Mouse (Mus musculus) liver, embryonic 15.5 days (tissue): ENCODE results near the gene Tgfbr3. TPM values are rescaled to one million over a fixed set of nuclear protein-coding genes. Genes with fewer than 3 reads are reported as not detected.

Experiments
- ATAC-seq: fragments of 200-750 bp; cut with Nextera tagmentation; 2 replicates; pipeline ENCODE4 v1.8.0; 2017; ENCODE audit warnings: moderate number of reproducible peaks, mild to moderate bottlenecking, moderate library complexity; ENCODE audit not compliant: insufficient read depth
- H3K27ac ChIP-seq: fragments of 300-500 bp; sonication (generic); replicated peaks from 2 replicates; pipeline ENCODE4 v1.5.1; 2015; ENCODE audit warnings: mild to moderate bottlenecking, inconsistent platforms
- H3K27me3 ChIP-seq: fragments of 300-500 bp; sonication (generic); 2 replicates; pipeline ENCODE4 v1.6.1; 2015; ENCODE audit warnings: mild to moderate bottlenecking, inconsistent platforms
- H3K36me3 ChIP-seq: fragments of 300-500 bp; sonication (generic); replicated peaks from 2 replicates; pipeline ENCODE4 v1.6.1; 2015; ENCODE audit warnings: moderate library complexity, mild to moderate bottlenecking, inconsistent platforms
- H3K4me1 ChIP-seq: fragments of 300-500 bp; sonication (generic); replicated peaks from 2 replicates; pipeline ENCODE4 v1.6.1; 2015; ENCODE audit warnings: inconsistent platforms
- H3K4me2 ChIP-seq: fragments of 300-500 bp; sonication (generic); 2 replicates; pipeline ENCODE4 v1.6.1; 2015; ENCODE audit warnings: moderate library complexity, mild to moderate bottlenecking, inconsistent platforms
- H3K4me3 ChIP-seq: fragments of 300-500 bp; sonication (generic); replicated peaks from 2 replicates; pipeline ENCODE4 v1.5.1; 2015; ENCODE audit warnings: mild to moderate bottlenecking, inconsistent platforms
- H3K9ac ChIP-seq: fragments of 300-500 bp; sonication (generic); 2 replicates; pipeline ENCODE4 v1.6.1; 2015; ENCODE audit warnings: moderate library complexity, mild to moderate bottlenecking, inconsistent platforms
- H3K9me3 ChIP-seq: fragments of 300-500 bp; sonication (generic); replicated peaks from 2 replicates; pipeline ENCODE4 v1.6.1; 2016; ENCODE audit warnings: inconsistent platforms
- WGBS: fragments of 180-500 bp; shearing (Covaris S2); methylation state at CpG from one replicate; pipeline ENCODE4 v1.1.7; 2015; ENCODE audit warnings: mixed read lengths; ENCODE audit not compliant: insufficient replicate concordance; 5-methylcytosine and 5-hydroxymethylcytosine counted together
- polyA plus RNA-seq: library from polyadenylated mRNA; unstranded; fragments of >200 nt; fragmentation: Nextera tagmentation; extraction: Ambion mirVana; gene quantifications from 2 replicates; pipeline ENCODE4 v1.2.1, GENCODE M21; 2015

Gene Tgfbr3
- polyA plus RNA-seq, 1 experiment from 2014 or later, result 6.0 TPM

DNA sequence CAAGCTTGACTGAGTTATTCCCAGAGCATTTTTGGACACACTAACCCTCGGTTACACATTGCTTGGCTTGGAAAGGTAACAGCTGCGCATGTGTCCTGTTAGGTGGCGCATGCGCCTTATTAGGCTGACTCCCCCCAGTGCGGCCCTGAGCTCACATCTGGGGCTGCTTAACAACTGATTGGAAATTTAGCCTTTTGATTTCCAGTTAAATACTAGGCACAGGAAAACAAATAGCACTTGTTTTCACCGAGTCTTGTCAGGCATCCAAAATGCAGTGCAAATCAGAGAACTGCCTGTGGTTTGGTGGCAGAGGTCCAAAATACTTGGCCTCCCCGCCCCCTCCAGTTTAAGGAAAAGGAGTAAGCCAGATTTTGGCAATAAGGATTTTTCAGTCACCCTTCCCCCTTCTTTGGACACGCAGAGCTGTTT lies 121.5 kb downstream of the Tgfbr3 start:
- ATAC-seq, result no peak
- no peaks in the 10 kb centered on the region for H3K36me3 ChIP-seq
- no peak overlapping the region for H3K4me2 ChIP-seq
- WGBS, result 59% methylated on average over 8 of the region's 8 CpGs
- H3K9ac ChIP-seq, result no peak overlapping the region
- H3K4me3 ChIP-seq, result no peak overlapping the region
- peak overlapping the region; percentile 24; the same call in 1 of the 2 replicates for H3K27ac ChIP-seq
- no peaks in the 10 kb centered on the region for H3K9me3 ChIP-seq
- peaks cover 9% of the 10 kb centered on the region; the same call in 1 of the 2 replicates for H3K4me1 ChIP-seq
- H3K27me3 ChIP-seq, result no peaks in the 10 kb centered on the region

DNA sequence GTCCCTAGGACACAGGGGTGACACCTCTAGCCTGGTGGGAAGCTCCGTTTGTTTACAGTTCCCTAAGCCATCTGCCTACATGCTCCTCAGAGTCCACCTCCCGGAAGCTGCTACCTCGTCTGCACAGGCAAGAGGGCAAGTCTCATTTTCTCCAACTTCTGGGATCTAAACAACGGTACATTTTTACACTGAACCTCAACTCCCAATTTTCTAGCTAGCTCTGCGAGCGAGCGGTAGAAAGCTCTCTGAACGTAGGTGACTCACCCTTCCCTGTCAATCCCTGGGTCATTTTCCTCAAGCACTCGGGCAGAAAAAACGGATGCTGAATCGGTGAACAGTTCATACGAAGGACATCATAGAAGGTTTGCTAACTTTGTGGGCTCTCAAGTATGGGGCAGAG lies 122.1 kb downstream of the Tgfbr3 start:
- Histone ChIP-seq H3K9me3 (no peaks in the 10 kb centered on the region), H3K27ac (peak overlapping the region; percentile 24; the same call in 1 of the 2 replicates), H3K4me1 (peaks cover 9% of the 10 kb centered on the region; the same call in 1 of the 2 replicates), H3K9ac (no peak overlapping the region), H3K4me2 (no peak overlapping the region), H3K36me3 (no peaks in the 10 kb centered on the region), H3K4me3 (no peak overlapping the region), H3K27me3 (no peaks in the 10 kb centered on the region)
- 63% methylated on average over 12 of the region's 12 CpGs for WGBS
- ATAC-seq, result no peak

GRCm38 (mm10) chr5:107166659-107167370 lies 122.6 kb downstream of the Tgfbr3 start:
- Histone ChIP-seq H3K9me3 (no peaks in the 10 kb centered on the region), H3K27ac (peak overlapping the region; percentile 24; the same call in 1 of the 2 replicates), H3K4me2 (no peak overlapping the region), H3K27me3 (no peaks in the 10 kb centered on the region), H3K36me3 (no peaks in the 10 kb centered on the region), H3K4me3 (no peak overlapping the region), H3K4me1 (peaks cover 9% of the 10 kb centered on the region; the same call in 1 of the 2 replicates), H3K9ac (no peak overlapping the region)
- no peak for ATAC-seq
- WGBS, result 47% methylated on average over 11 of the region's 11 CpGs

- Histone ChIP-seq H3K9me3 (no peaks in the 10 kb centered on the region), H3K9ac (no peak overlapping the region), H3K4me3 (no peak overlapping the region), H3K27me3 (no peaks in the 10 kb centered on the region), H3K4me1 (peaks cover 9% of the 10 kb centered on the region; the same call in 1 of the 2 replicates), H3K4me2 (no peak overlapping the region), H3K27ac (no peak overlapping the region), H3K36me3 (no peaks in the 10 kb centered on the region)
- no peak for ATAC-seq
- WGBS, result 55% methylated on average over 7 of the region's 7 CpGs
Measured at GRCm38 (mm10) chr5:107165734-107166133, 123.7 kb downstream of the Tgfbr3 start.

- Histone ChIP-seq H3K27me3 (no peaks in the 10 kb centered on the region), H3K4me2 (no peak overlapping the region), H3K9me3 (no peaks in the 10 kb centered on the region), H3K27ac (no peak overlapping the region), H3K4me3 (no peak overlapping the region), H3K36me3 (no peaks in the 10 kb centered on the region), H3K4me1 (peaks cover 9% of the 10 kb centered on the region; the same call in 1 of the 2 replicates), H3K9ac (no peak overlapping the region)
- ATAC-seq, result no peak
- 69% methylated on average over 5 of the region's 5 CpGs for WGBS
Measured at GRCm38 (mm10) chr5:107165271-107165670, 124.2 kb downstream of the Tgfbr3 start.

GRCm38 (mm10) chr5:107164856-107165255 lies 124.6 kb downstream of the Tgfbr3 start:
- H3K9ac ChIP-seq, result no peak overlapping the region
- no peak for ATAC-seq

GRCm38 (mm10) chr5:107164146-107164545 lies 125.3 kb downstream of the Tgfbr3 start:
- Histone ChIP-seq H3K4me2 (no peak overlapping the region), H3K27me3 (no peaks in the 10 kb centered on the region), H3K4me1 (peaks cover 9% of the 10 kb centered on the region; the same call in 1 of the 2 replicates), H3K9me3 (no peaks in the 10 kb centered on the region), H3K27ac (no peak overlapping the region), H3K4me3 (no peak overlapping the region), H3K9ac (no peak overlapping the region), H3K36me3 (no peaks in the 10 kb centered on the region)
- ATAC-seq, result no peak
- 63% methylated on average over 4 of the region's 4 CpGs for WGBS

More at GRCm38 (mm10) chr5:107164856-107165255, 124.6 kb downstream of the Tgfbr3 start:
- no peak overlapping the region for H3K4me2 ChIP-seq
- no peaks in the 10 kb centered on the region for H3K9me3 ChIP-seq
- 80% methylated on average over 4 of the region's 4 CpGs for WGBS
- no peak overlapping the region for H3K4me3 ChIP-seq
- peaks cover 9% of the 10 kb centered on the region; the same call in 1 of the 2 replicates for H3K4me1 ChIP-seq
- no peak overlapping the region for H3K27ac ChIP-seq
- H3K36me3 ChIP-seq, result no peaks in the 10 kb centered on the region
- no peaks in the 10 kb centered on the region for H3K27me3 ChIP-seq

- no peaks in the 10 kb centered on the region for H3K9me3 ChIP-seq
- no peaks in the 10 kb centered on the region for H3K36me3 ChIP-seq
- ATAC-seq, result no peak
- no peaks in the 10 kb centered on the region for H3K27me3 ChIP-seq
- no peak overlapping the region for H3K9ac ChIP-seq
- no peak overlapping the region for H3K4me2 ChIP-seq
- H3K27ac ChIP-seq, result no peak overlapping the region
- peaks cover 9% of the 10 kb centered on the region; the same call in 1 of the 2 replicates for H3K4me1 ChIP-seq
- H3K4me3 ChIP-seq, result no peak overlapping the region
Measured at GRCm38 (mm10) chr5:107163336-107163735, 126.1 kb downstream of the Tgfbr3 start.

GRCm38 (mm10) chr5:107162812-107163211 lies 126.6 kb downstream of the Tgfbr3 start:
- Histone ChIP-seq H3K27me3 (no peaks in the 10 kb centered on the region), H3K4me2 (no peak overlapping the region), H3K4me1 (peaks cover 9% of the 10 kb centered on the region; the same call in 1 of the 2 replicates), H3K9me3 (no peaks in the 10 kb centered on the region), H3K36me3 (no peaks in the 10 kb centered on the region), H3K27ac (no peak overlapping the region), H3K4me3 (no peak overlapping the region), H3K9ac (no peak overlapping the region)
- ATAC-seq, result no peak
- 64% methylated on average over 6 of the region's 6 CpGs for WGBS

GRCm38 (mm10) chr5:107162319-107162718 lies 127.1 kb downstream of the Tgfbr3 start:
- no peak for ATAC-seq
- H3K4me3 ChIP-seq, result no peak overlapping the region
- no peak overlapping the region for H3K27ac ChIP-seq
- no peaks in the 10 kb centered on the region for H3K36me3 ChIP-seq
- no peak overlapping the region for H3K9ac ChIP-seq
- H3K4me1 ChIP-seq, result peaks cover 9% of the 10 kb centered on the region; the same call in 1 of the 2 replicates
- H3K4me2 ChIP-seq, result no peak overlapping the region
- no peaks in the 10 kb centered on the region for H3K9me3 ChIP-seq
- no peaks in the 10 kb centered on the region for H3K27me3 ChIP-seq
- 80% methylated on average over 4 of the region's 4 CpGs for WGBS

DNA sequence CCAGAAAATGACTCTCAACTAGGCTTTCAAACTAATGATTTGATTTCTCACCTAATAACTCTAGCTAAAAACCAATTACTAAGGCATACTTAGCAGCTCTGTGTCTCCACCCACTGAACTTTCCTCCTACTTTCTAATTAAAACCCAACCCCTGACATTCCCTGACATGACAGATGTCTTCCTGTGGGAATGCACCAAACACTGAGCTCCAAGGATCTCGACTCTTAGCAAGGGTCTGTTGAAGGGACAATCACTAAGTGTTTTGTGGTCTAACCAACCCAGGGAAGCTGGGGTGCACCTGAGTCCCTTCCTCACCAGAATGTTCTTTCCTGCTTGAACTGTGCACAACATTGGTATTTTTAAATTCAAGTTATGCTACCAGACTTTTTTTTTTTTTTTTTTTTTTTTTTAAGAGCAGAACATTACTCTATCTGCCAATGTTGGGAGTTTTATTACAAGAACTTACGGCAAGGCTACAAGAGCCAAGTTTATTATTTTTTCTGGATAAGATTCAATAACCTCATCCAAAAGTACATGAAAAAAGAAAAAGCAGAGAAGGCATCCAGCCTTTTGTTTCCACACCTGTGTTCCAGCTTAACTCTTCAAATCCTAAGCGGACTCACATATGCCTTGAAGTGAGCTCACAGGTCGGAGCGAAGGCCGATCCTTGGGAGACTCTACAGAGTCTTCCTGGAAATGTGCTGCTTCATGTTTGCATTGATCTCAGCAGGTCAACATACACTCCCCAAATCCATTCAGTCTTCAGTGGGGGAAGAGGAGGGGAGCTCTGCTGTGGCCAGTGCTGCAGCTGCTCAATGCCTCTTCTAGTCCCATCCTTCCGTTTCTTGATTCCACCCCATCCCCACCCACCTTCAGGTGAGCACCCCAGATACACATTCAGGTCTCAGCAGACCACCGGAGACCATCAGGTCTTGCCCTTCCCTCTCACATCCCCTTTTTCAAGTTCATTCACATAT lies 129.2 kb downstream of the Tgfbr3 start:
- Histone ChIP-seq H3K9me3 (no peaks in the 10 kb centered on the region), H3K9ac (no peak overlapping the region), H3K4me1 (no peaks in the 10 kb centered on the region), H3K36me3 (no peaks in the 10 kb centered on the region), H3K27me3 (no peaks in the 10 kb centered on the region), H3K27ac (no peak overlapping the region), H3K4me3 (no peak overlapping the region), H3K4me2 (no peak overlapping the region)
- WGBS, result 78% methylated on average over 8 of the region's 8 CpGs
- ATAC-seq, result no peak
